Comparison of ENCODE assay signal across 8 mouse cellular contexts in the genomic region with DNA sequence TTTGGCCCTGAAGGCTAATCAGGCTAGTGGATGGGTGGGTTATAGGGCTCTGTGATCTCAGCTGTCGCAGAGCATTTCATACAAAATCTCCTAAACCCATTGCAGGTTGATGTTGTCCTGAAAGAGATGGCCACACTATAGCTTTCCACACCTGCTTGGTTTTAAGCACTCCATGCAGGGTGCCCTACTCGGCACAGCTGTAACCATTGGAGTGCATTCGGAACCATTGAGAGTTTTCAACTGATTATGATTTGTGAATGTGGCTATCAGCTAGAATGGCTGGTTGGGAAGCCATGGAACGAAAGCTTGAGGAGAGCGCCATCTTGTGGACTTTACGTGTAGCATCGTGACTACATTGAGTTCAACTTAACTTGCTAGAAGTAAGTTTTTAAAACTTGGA.
DNase-seq lines count a peak whose midpoint lies in the region; TF ChIP-seq lines count a peak whose summit lies in the region.

No protein-coding gene starts in this region.

- TF ChIP-seq POLR2A in embryonic fibroblast, embryonic 13.5 days (IDR thresholded peaks at IDR 0.05; ENCODE audit: low read depth, low read length), result no peak

- H3K27me3 ChIP-seq in heart, embryonic 10.5 days (ENCODE audit: insufficient read depth, poor library complexity, severe bottlenecking), result peaks cover 5% of the 10 kb centered on the region; the same call in 1 of the 2 replicates

- no peaks in the 10 kb centered on the region for H3K9me3 ChIP-seq in heart, embryonic 10.5 days

- H3K4me1 ChIP-seq in heart, embryonic 10.5 days, result 0 out of 2 replicates have a peak, but pooled peaks cover 4% of the 10 kb centered on the region
- H3K4me1 ChIP-seq in embryonic fibroblast, embryonic 13.5 days (ENCODE audit: control insufficient read depth, insufficient read depth, low read length), result no peaks in the 10 kb centered on the region; the same call in 1 of the 2 replicates

- H3K36me3 ChIP-seq in heart, embryonic 10.5 days, result no peaks in the 10 kb centered on the region

- WGBS in heart, embryonic 10.5 days, result 19% methylated on average over 7 of the region's 7 CpGs

- TF ChIP-seq CTCF in embryonic fibroblast, embryonic 13.5 days (IDR thresholded peaks at IDR 0.05; ENCODE audit: borderline replicate concordance, insufficient read depth, low read length), result peak; percentile 53; the same call in 1 of the 2 replicates

- peak; percentile 48 to 66 for DNase-seq in heart, adult 18-20 months
- DNase-seq in heart, embryonic 10.5 days (ENCODE audit: low spot score), result no peak
- DNase-seq in B cell, adult 2 months, result peak; percentile 69 to 71
- peak; percentile 55 to 57 for DNase-seq in adrenal gland, postnatal 36 days
- DNase-seq in kidney, postnatal 25 days, result peak; percentile 41 to 57
- DNase-seq in lung, postnatal 14 days, result peak; percentile 60
- DNase-seq in spleen, adult 18-20 months, result peak; percentile 10 to 44

- no peak overlapping the region for H3K4me3 ChIP-seq in heart, embryonic 10.5 days
- no peak overlapping the region for H3K4me3 ChIP-seq in embryonic fibroblast, embryonic 13.5 days (ENCODE audit: insufficient read depth, low read length)

- no peak overlapping the region for H3K27ac ChIP-seq in heart, embryonic 10.5 days
- no peak overlapping the region for H3K27ac ChIP-seq in embryonic fibroblast, embryonic 13.5 days (ENCODE audit: insufficient read depth, low read length)
